Mouse (Mus musculus) heart, adult 2 months (tissue): ENCODE results near the gene Gm49325.

ENCODE experiments used
- CTCF ChIP-seq: fragments of 200-600 bp; IDR thresholded peaks from 2 replicates; pipeline ENCODE4 v1.8.1; 2022; ENCODE audit warnings: antibody characterized with exemption, mild to moderate bottlenecking, moderate library complexity
- EP300 ChIP-seq: fragments of 200-500 bp; IDR thresholded peaks from 2 replicates; pipeline ENCODE4 v1.6.1; 2011; ENCODE audit warnings: low read depth, low read length, control low read depth; ENCODE audit not compliant: insufficient read depth
- POLR2A ChIP-seq: fragments of 200-500 bp; IDR thresholded peaks from 2 replicates; pipeline ENCODE4 v1.6.1; 2011; ENCODE audit warnings: mild to moderate bottlenecking, low read depth, low read length, control low read depth; ENCODE audit not compliant: insufficient read depth

GRCm38 (mm10) chr10:77647461-77647860 is 41.5 kb downstream of the Gm49325 start:
- TF ChIP-seq CTCF (no peak), POLR2A (no peak), EP300 (no peak)
